Mouse (Mus musculus): ENCODE results near the gene Eci2. TPM values are rescaled to one million over a fixed set of nuclear protein-coding genes. Genes with fewer than 3 reads are reported as not detected.
"Not testable (repeated sequence)": the region's sequence is repeated elsewhere in the genome, so short reads cannot be mapped to it uniquely, and the experiment has no call there.

Eci2 gene
- polyA plus RNA-seq, 1 experiment from 2014 or later = 96.4 TPM

DNA sequence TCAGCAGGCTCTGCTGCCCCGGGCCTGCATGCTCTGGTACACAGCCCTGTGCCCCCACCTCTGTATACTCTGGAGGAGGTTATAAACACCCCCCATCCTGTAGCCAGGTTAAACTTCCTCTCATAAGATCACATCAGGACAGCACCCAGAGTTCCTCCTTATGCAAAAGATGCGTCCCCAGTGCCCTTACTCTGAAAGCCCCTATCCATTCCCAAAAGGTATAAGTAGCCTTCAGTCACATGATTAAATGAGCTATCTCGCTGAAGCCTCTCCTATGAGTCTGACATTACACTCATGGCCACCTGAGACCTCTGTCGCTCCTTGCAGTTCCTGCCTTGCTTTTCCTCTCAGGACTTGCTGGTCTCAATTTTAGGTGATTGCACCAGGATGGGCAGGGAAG is 6.7 kb upstream of the Eci2 start:
- WGBS = 85% methylated on average over 4 of the region's 4 CpGs
- no peaks in the 10 kb centered on the region for H3K9me3 ChIP-seq (ENCODE audit: control insufficient read depth, low read length)
- H3K27ac ChIP-seq (ENCODE audit: low read depth, low read length) = no peak overlapping the region
- H3K36me3 ChIP-seq (ENCODE audit: control insufficient read depth, insufficient read depth, low read length) = no peaks in the 10 kb centered on the region
- H3K4me3 ChIP-seq (ENCODE audit: low read depth, low read length) = no peak overlapping the region
- H3K4me1 ChIP-seq (ENCODE audit: control insufficient read depth, insufficient read depth, low read length) = no peaks in the 10 kb centered on the region
- no peaks in the 10 kb centered on the region for H3K27me3 ChIP-seq (ENCODE audit: control insufficient read depth, insufficient read depth, low read length)
- H3K9ac ChIP-seq (replicated peaks; ENCODE audit: low read depth, low read length) = no peak overlapping the region
- ATAC-seq (ENCODE audit: low read depth) = no peak
- no peak overlapping the region for H3K4me2 ChIP-seq (ENCODE audit: low read depth, low read length)

DNA sequence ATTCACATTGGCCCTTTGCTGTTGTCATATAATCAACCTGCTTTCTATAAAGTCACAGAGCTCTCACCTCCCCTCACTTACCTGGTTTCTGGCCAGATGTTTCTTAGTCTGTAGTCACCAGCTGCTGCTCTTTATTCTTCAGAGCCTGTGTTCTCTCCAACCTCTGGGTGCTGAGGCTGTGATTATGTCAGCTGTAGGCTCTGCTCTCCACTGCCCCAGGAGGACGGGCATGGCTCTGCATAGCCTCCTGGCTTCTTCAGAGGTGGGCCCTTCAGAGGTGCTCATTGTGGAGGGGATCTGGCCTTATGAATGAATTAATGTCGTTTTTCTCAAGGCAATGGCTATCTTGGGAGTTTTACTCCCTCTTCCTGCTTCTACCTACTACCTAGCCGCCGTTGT is 4.8 kb upstream of the Eci2 start:
- H3K4me2 ChIP-seq (ENCODE audit: low read depth, low read length) = no peak overlapping the region
- no peaks in the 10 kb centered on the region for H3K36me3 ChIP-seq (ENCODE audit: control insufficient read depth, insufficient read depth, low read length)
- no peaks in the 10 kb centered on the region for H3K4me1 ChIP-seq (ENCODE audit: control insufficient read depth, insufficient read depth, low read length)
- H3K9ac ChIP-seq (replicated peaks; ENCODE audit: low read depth, low read length) = no peak overlapping the region
- WGBS = 80% methylated on average over 4 of the region's 4 CpGs
- no peak; the same call in 1 of the 2 replicates for ATAC-seq (ENCODE audit: low read depth)
- no peak overlapping the region for H3K27ac ChIP-seq (ENCODE audit: low read depth, low read length)
- H3K9me3 ChIP-seq (ENCODE audit: control insufficient read depth, low read length) = no peaks in the 10 kb centered on the region
- no peak overlapping the region for H3K4me3 ChIP-seq (ENCODE audit: low read depth, low read length)
- H3K27me3 ChIP-seq (ENCODE audit: control insufficient read depth, insufficient read depth, low read length) = no peaks in the 10 kb centered on the region

DNA sequence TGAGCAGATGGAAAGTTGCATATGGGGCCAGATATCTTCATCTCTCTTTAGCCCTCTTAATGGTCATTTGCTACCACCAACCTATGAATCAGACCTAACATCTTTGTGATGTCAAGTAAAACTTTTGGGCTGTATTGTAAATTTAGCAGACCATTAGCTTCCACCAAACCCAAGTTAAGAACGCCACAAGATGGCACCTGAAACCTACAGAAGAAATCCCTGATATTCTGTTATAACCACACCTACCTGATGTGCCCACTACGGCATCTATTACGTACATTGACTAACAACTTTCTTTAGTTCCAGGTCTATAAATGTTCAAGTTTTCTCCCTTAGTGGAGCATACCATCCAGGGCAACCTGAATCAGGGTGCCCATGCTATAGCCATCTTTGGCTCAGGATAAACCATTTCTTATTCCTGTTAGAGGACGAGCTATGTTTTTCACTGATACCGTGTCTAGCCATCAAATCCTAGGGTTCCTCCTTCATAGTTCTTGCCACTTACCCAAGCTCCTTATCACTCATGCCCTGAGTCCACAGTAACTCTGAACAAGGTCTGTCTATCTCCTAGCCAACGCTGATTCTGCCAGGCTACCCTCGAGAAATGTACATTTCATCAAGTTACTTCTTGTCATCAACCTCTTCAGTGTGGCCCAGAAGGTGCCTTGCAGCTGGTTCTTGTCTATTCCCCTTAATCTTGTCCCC is 4.2 kb upstream of the Eci2 start:
- Histone ChIP-seq H3K27ac (ENCODE audit: low read depth, low read length) (no peak overlapping the region), H3K4me1 (ENCODE audit: control insufficient read depth, insufficient read depth, low read length) (no peaks in the 10 kb centered on the region), H3K36me3 (ENCODE audit: control insufficient read depth, insufficient read depth, low read length) (no peaks in the 10 kb centered on the region), H3K27me3 (ENCODE audit: control insufficient read depth, insufficient read depth, low read length) (no peaks in the 10 kb centered on the region), H3K9me3 (ENCODE audit: control insufficient read depth, low read length) (no peaks in the 10 kb centered on the region), H3K4me3 (ENCODE audit: low read depth, low read length) (no peak overlapping the region), H3K9ac (replicated peaks; ENCODE audit: low read depth, low read length) (no peak overlapping the region), H3K4me2 (ENCODE audit: low read depth, low read length) (no peak overlapping the region)
- ATAC-seq (ENCODE audit: low read depth) = no peak
- WGBS = 92% methylated on average over 7 of the region's 7 CpGs

DNA sequence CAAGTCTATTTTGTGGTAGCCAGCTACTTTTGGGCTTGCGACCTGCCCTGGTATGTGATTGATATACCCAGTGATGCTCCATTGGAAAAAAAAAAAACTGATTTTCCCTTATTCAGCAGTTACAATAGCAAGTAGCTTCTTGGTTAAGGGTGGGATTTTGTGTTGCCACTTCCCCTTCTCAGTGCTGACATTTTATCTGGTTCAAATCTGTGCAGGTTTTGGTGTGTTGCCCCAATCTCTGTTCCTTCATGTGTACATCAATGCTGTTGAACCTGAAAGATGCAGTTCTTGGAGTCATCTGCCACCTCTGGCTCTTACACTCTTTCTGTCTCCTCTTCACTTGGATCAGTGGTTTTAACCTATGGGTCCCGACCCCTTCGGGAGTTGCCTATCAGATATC is 1.5 kb upstream of the Eci2 start:
- ATAC-seq (ENCODE audit: low read depth) = no peak
- H3K4me2 ChIP-seq (ENCODE audit: low read depth, low read length) = no peak overlapping the region
- no peak overlapping the region for H3K4me3 ChIP-seq (ENCODE audit: low read depth, low read length)
- WGBS = 97% methylated on average over 3 of the region's 3 CpGs
- no peak overlapping the region for H3K9ac ChIP-seq (replicated peaks; ENCODE audit: low read depth, low read length)
- H3K27me3 ChIP-seq (ENCODE audit: control insufficient read depth, insufficient read depth, low read length) = no peaks in the 10 kb centered on the region
- no peaks in the 10 kb centered on the region for H3K36me3 ChIP-seq (ENCODE audit: control insufficient read depth, insufficient read depth, low read length)
- H3K27ac ChIP-seq (ENCODE audit: low read depth, low read length) = no peak overlapping the region
- H3K9me3 ChIP-seq (ENCODE audit: control insufficient read depth, low read length) = no peaks in the 10 kb centered on the region
- H3K4me1 ChIP-seq (ENCODE audit: control insufficient read depth, insufficient read depth, low read length) = no peaks in the 10 kb centered on the region

DNA sequence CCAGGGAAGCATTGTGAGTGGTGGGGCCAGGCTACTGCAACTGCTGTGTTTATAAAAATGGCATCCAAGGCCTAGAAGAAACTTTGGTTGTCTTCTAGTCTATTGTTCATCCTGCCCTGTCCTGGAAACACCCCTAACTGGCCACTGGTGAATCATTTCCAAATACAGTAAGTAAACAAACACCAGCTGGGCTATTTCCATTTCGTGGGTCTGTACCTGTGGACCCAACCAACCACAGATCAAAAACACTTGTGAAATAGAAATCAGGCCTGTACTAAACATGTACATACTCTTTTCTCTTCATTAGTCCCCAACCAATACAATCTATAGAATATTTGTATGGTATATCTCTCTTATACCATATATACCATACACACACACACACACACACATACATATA is 3.5 kb downstream of the Eci2 start:
- 76% methylated on average over 1 of the region's 1 CpGs for WGBS
- not testable (repeated sequence) for ATAC-seq (ENCODE audit: low read depth); H3K36me3 ChIP-seq (ENCODE audit: control insufficient read depth, insufficient read depth, low read length)

DNA sequence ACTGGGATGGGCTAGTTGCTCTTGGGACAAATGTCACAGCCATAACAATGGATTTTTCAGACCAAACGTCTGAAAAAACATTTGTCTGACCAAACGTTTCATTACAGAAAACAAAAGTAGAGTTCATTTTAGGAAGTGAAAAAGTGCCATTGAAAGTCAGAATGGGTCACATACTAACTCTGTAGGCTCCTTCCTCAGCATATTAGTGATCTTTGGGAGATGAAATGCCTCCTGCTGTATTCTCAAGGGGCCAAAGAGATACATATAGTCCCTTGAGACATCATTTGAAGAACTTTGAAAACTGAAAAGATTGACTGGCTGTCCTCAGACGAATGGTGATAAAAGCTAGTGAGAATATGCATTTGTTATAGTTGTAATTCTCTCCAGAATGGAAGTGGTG is 6.5 kb downstream of the Eci2 start:
- no peaks in the 10 kb centered on the region for H3K27me3 ChIP-seq (ENCODE audit: control insufficient read depth, insufficient read depth, low read length)
- no peak overlapping the region for H3K4me3 ChIP-seq (ENCODE audit: low read depth, low read length)
- H3K9ac ChIP-seq (replicated peaks; ENCODE audit: low read depth, low read length) = no peak overlapping the region
- H3K27ac ChIP-seq (ENCODE audit: low read depth, low read length) = no peak overlapping the region
- no peak overlapping the region for H3K4me2 ChIP-seq (ENCODE audit: low read depth, low read length)
- ATAC-seq (ENCODE audit: low read depth) = no peak
- no peaks in the 10 kb centered on the region for H3K4me1 ChIP-seq (ENCODE audit: control insufficient read depth, insufficient read depth, low read length)
- no peaks in the 10 kb centered on the region for H3K36me3 ChIP-seq (ENCODE audit: control insufficient read depth, insufficient read depth, low read length)
- no peaks in the 10 kb centered on the region for H3K9me3 ChIP-seq (ENCODE audit: control insufficient read depth, low read length)
- 78% methylated on average over 3 of the region's 3 CpGs for WGBS

More for the DNA sequence above, 3.5 kb downstream of the Eci2 start:
- H3K4me2 ChIP-seq (ENCODE audit: low read depth, low read length); H3K27me3 ChIP-seq (ENCODE audit: control insufficient read depth, insufficient read depth, low read length); H3K9ac ChIP-seq (replicated peaks; ENCODE audit: low read depth, low read length); H3K4me1 ChIP-seq (ENCODE audit: control insufficient read depth, insufficient read depth, low read length); H3K27ac ChIP-seq (ENCODE audit: low read depth, low read length); H3K4me3 ChIP-seq (ENCODE audit: low read depth, low read length); H3K9me3 ChIP-seq (ENCODE audit: control insufficient read depth, low read length): not testable (repeated sequence)

DNA sequence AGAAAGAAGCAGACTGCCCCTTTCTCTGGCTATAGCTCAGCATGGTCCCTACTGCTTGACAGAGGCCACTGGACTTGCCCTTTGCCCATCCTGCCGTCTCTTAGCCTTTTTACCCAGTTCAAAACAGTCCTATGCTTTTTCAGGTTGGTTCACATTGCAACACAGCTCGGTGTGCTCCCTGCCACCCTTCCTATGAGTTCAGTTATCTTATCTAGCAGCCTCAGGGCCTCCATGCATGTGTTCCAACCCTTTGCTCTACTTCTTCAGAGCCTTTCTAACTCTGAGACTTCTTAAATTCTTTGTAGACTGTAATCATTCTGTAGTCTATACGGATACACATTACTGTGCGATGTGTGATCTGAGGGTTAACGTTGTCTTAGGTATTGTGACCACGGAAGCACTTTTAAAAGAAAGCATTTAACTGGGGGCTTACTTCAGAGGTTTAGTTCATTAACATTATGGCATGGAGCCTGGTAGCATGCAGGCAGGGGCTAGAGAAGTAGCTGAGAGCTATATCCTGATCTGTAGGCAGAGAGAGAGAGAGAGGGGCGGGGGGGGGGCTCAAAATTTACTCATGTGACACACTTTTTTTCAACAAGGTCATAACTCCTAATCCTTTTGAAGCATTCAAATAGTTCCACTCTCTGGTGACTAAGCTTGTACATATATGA is 7.9 kb downstream of the Eci2 start:
- Histone ChIP-seq H3K27me3 (ENCODE audit: control insufficient read depth, insufficient read depth, low read length) (no peaks in the 10 kb centered on the region), H3K4me1 (ENCODE audit: control insufficient read depth, insufficient read depth, low read length) (no peaks in the 10 kb centered on the region), H3K4me2 (ENCODE audit: low read depth, low read length) (no peak overlapping the region), H3K9me3 (ENCODE audit: control insufficient read depth, low read length) (no peaks in the 10 kb centered on the region), H3K27ac (ENCODE audit: low read depth, low read length) (no peak overlapping the region), H3K9ac (replicated peaks; ENCODE audit: low read depth, low read length) (no peak overlapping the region), H3K36me3 (ENCODE audit: control insufficient read depth, insufficient read depth, low read length) (no peaks in the 10 kb centered on the region), H3K4me3 (ENCODE audit: low read depth, low read length) (no peak overlapping the region)
- 86% methylated on average over 7 of the region's 7 CpGs for WGBS
- no peak for ATAC-seq (ENCODE audit: low read depth)

DNA sequence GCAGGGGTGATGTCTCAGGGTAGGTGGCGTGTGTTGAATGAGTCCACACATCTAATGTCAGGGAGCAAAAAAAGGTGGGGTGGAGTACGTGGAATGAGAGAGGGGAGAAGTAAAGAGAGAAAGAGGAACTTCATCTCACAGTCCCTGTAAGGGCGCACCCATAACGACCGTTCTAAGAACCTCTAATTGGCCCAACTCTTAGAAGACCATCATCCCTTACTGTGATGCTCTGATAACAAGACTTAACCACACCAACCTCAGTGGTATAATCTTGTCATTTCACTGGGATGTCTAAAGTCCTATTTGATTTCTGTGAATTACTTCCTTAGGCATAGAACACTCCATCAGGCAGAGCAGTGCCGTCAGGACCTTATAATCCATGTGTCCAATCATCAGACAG is 9.5 kb downstream of the Eci2 start:
- H3K36me3 ChIP-seq (ENCODE audit: control insufficient read depth, insufficient read depth, low read length) = no peaks in the 10 kb centered on the region
- WGBS = 90% methylated on average over 6 of the region's 6 CpGs

DNA sequence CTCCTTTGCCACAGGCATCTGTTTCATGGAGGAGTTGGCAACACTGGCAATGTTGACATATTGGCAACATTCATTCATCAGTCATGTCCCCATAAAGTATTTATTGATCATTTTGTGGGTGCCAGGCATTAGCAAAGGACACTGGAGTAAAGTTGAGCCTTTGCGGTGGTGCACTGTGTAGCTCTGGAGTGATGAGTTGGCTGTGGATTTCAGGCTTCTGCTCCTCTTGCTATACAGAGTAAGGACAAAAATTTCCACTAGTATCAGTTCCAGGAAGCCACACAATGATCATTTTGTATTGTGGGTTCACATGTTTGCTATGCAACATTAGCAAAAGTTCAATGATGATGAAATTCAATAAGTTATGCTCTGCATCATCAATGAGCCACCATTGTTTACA is 10.8 kb downstream of the Eci2 start:
- no peak for ATAC-seq (ENCODE audit: low read depth)
- Histone ChIP-seq H3K4me3 (ENCODE audit: low read depth, low read length) (no peak overlapping the region), H3K27ac (ENCODE audit: low read depth, low read length) (no peak overlapping the region), H3K9me3 (ENCODE audit: control insufficient read depth, low read length) (no peaks in the 10 kb centered on the region), H3K4me1 (ENCODE audit: control insufficient read depth, insufficient read depth, low read length) (no peaks in the 10 kb centered on the region), H3K36me3 (ENCODE audit: control insufficient read depth, insufficient read depth, low read length) (no peaks in the 10 kb centered on the region), H3K4me2 (ENCODE audit: low read depth, low read length) (no peak overlapping the region), H3K27me3 (ENCODE audit: control insufficient read depth, insufficient read depth, low read length) (no peaks in the 10 kb centered on the region), H3K9ac (replicated peaks; ENCODE audit: low read depth, low read length) (no peak overlapping the region)
- 95% methylated on average over 1 of the region's 1 CpGs for WGBS

More for the DNA sequence above, 9.5 kb downstream of the Eci2 start:
- no peak overlapping the region for H3K4me2 ChIP-seq (ENCODE audit: low read depth, low read length)
- no peaks in the 10 kb centered on the region for H3K4me1 ChIP-seq (ENCODE audit: control insufficient read depth, insufficient read depth, low read length)
- no peak for ATAC-seq (ENCODE audit: low read depth)
- H3K9me3 ChIP-seq (ENCODE audit: control insufficient read depth, low read length) = no peaks in the 10 kb centered on the region
- H3K4me3 ChIP-seq (ENCODE audit: low read depth, low read length) = no peak overlapping the region
- no peaks in the 10 kb centered on the region for H3K27me3 ChIP-seq (ENCODE audit: control insufficient read depth, insufficient read depth, low read length)
- H3K27ac ChIP-seq (ENCODE audit: low read depth, low read length) = no peak overlapping the region
- no peak overlapping the region for H3K9ac ChIP-seq (replicated peaks; ENCODE audit: low read depth, low read length)

Measured in neural tube, embryonic 14.5 days (tissue).